Mouse (Mus musculus): Measurements from ENCODE around the gene Gk5.
"Not testable (repeated sequence)": the region's sequence is repeated elsewhere in the genome, so short reads cannot be mapped to it uniquely, and the experiment has no call there.

Gk5 gene

DNA sequence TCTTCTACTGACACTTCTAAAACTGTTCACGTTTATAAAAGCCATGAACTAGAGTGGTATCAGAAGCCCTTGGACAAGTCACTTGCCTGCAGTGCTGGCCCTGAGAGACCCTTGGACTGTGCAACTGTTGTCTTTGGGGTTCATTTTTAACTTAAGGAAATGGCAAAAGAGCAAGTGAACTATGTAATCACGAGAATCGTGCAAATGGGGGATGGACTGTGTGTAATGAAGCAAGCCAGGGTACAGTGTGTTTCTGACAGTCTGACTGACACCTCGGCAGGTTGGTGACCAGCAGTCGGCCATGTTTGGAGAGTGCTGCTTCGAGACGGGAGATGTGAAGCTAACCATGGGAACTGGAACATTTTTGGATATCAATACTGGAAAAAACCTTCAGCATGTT, 33.6 kb downstream of the Gk5 start:
- DNase-seq: no peak

DNA sequence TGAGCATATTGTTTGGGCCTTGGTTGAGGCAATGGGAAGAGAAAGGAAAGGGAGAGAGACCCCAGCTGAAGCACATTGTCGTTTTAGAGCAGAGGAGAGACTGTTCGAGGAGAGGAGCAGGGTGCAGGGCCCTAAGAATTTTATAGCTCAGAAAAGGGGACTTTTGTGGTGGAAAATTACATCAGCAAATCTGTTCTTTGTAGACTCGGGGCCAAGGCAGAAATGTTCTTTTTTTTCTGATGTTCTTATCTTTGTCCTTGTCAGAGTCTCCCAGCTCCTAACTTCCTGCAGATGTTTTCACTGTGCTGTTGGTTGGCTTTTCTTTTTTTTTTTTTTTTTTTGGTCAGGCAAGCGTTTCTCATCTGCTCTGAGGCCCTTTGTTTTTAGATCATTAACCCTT, 39.3 kb downstream of the Gk5 start:
- DNase-seq: no peak

DNA sequence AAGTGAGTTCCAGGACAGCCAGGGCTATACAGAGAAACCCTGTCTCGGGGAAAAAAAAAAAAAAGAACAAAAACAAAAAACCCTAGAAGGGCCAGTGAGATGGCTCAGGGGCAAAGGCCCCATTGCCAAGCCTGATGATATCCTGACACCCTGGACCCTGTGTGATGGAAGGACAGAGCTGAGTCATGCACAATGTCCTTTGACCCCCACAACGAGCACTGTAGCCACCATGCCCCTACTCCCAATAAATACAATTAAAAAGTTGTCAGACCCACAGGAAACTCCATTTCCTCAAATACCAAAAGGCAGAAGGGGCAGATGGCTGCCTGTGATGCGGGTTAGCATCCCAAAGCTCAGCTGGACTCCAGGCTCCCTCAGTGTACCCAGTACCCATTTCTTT, 39.9 kb downstream of the Gk5 start:
- no peak for DNase-seq

DNA sequence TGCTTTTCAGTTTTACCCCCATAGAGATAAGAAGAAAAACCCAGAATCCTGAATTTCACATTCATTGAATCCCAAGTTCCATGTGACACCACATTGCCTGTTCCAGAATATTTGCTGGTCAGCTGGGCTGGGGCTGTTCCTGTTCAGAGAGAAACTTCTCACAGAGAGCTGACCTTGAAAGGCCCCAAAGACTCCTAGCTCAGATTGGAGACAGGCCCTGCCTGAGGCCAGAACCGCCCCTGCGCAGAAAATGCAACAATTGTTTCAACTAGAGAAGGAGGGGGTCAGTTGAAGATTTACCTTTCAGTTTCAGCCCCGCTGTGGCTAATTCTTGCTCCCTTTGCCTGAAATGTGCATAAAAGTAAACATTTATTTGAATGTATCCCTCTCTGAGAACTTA, 41.6 kb downstream of the Gk5 start:
- no peak for DNase-seq

DNA sequence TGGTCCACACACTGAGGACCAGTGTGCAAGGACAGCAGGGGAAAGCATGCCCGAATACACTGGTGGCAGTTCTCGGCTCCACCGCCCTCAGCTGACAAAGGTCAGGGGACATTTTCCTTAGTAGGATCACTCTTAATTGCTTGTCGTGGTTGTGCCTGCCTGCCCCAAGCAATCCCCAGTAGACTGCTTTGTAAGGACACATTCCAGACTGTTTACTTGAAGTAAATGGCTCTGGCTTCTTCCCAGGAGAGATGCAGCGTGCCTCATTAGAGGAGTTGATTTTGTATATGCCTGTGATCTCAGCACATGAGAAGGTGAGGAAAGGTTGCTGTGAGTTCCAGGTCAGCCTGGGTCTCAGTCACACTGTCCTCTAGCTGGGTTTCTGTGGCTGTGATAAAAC, 43.3 kb downstream of the Gk5 start:
- DNase-seq: no peak

DNA sequence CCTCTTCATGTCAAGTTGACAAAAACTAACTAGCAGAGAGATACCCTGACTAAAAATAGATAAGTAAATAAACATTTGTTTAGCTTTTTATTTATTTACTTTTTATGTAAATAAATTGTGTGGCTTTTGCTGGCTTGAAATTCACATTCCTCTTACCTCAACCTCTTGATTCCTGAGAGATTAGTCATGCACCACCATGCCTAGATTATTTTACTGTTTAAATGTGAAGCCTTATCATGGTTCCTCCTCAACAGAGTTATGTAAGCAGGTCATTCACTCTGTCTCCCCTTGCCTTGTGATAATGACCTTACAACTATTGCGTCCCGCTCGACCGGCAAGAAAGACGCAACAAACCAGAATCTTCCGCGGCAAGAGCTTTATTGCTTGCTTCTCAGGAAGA, 44.3 kb downstream of the Gk5 start:
- no peak for DNase-seq

DNA sequence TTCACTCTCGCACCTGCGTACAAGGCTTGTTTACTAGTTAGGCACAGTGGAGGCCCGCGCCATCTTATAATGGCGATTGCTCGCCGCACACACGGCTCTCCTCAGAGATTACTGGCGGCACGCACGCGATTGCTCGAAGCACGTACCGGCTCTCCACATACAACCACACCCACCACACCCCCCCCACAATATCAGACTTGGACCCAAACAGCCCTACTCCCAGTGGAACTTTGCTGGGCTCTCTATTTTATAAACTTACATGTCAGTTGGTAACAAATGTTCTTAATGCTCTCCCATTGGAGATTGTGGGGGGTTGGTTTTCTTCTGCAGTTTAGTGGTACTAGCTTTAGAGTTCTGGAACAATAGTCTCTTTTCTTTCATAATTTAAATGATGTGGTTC, 44.8 kb downstream of the Gk5 start:
- DNase-seq: not testable (repeated sequence)

DNA sequence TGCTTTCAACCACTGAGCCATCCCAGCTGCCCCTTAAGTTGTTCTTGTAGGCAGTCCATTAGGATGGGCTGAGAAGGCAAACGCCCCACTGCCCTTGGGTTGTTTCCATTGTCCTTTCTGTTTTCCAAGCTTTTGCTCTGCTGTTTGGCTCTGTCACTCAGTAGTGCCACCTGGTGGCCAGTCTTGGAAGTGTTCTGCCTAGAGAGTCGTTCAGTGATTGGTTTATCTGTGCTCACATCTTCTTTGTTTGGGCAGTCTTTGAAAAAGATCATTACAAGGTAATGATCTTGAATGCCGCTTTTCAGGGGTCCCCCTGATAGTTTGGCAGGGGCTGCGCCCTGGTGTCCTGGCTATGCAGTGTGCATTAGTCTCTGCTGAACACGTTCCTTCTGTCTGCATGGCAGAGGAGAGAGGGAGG, 48.0 kb downstream of the Gk5 start:
- peak; percentile 11 for DNase-seq

DNA sequence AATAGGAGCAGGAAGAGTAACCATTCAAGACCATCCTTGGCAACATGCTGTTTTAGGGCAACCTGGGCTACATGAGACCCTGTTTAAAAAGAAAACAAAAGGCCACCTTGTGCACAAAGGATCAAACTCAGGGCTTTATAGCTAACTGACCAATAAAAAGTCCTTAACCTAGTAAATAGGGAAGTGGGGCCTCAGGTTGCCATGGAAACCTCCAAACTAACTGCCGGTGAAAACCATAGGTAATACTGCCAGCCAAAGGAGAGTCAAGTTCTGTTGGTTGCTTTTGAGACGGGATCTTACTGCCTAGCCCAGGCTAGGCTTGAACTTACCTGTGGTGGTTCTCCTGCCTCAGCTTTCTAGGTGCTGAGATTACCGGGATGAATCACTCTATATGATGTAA, 51.4 kb downstream of the Gk5 start:
- no peak for DNase-seq

DNA sequence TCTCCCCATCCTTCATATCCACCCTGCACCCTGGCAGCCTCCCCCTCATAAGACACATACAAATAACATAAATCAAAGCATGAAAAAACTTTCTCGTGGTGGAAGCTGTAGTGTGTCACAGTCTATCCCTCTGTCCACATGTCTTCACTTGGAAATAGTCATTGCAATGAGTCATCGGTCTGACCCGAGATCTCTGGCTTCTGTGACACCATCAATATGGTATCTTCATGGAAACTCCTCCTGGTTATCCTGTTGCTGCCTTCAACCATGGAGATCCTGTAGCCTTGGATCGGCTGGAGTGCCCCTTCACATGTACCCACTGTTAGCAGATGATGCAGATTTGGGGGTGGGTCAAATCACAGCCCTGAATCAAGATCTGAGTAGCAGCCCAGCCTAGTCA, 65.7 kb downstream of the Gk5 start:
- no peak for DNase-seq

DNA sequence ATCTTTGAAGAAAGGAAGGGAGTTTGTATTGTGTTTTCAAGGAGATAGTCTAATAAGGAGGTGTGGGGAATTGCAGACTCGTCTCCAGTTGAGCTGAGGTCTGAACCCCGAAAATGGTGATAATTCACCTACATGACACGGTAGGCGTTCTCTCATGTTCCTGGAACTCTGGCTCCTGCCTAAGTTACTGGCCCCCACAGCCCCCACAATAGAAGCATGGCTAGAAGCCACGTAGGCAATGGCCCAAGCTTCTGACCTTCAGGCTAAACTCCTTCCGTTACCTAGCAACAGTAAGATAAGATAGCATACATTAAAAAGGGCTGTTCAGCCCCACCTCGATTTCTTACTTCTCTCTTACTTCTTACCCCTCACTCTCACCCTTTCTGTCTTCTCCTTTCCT, 67.5 kb downstream of the Gk5 start:
- no peak for DNase-seq

DNA sequence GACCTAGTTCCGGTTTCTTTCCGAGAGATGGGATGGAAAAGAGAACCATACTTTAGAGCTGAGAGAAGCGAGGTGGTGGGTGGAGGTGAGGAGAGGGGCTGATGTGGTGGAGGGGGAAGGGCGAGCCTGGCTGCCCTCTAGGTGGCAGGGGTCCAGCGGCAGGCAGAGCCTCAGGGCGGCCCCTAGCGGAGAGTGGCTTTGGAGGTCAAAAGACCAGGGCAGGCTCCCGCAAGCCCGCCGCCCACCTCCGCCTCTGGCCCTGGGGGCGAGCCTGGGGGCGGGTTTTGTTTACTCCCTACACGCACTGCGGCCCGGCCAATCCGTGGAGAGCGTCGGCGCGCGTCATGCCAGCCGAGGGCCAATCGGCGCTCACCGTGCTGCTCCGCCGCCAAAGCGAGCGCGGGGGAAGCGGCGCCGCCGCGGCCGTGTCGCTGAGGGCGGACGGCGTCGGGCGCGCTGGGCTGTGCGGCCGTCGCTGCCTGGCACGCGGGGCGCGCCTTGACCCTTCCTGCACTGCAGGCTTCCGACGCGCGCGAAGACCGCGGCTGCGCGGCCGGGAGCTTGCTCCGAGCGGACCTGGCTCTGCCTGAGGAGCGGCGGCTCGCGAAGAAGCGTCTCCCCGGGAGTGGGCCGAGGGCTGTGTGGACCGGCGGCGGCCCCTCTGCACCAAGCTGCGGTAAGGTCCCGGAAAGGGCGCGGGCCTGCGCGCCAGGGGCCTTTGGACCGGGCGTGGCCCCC, 76.9 kb downstream of the Gk5 start, which contains the start of gene Tfdp2:
Gene Tfdp2 (plus strand): TSS at position 391 of the 738 bp plus-strand sequence.
- peak; percentile 91 for DNase-seq

DNA sequence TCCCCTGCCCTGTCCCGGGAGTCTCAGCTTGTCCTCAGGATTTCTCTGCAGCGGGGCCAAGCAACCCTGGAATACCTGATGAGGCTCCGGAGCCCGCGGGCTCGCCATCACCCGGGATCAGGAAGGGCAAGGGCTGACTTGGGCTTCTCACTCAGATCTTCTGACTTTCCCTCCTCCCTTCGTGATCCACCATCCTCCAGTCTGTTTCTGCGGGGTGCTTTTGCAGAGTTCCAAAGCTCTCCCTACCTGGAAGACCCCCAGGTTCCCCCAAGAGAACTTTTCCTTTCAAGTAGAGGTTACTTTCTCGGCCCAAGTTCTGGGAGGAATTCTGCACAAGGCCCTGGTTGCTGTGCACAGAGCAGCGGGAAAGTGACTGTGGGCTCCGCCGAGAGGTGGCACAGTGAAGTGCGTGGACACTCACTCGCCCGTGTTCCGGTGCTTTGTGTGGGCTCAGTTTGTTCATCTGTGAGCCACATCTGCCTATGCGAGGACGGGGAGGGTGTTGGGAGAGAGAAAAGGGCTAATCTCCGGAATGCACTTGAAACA, 77.5 kb downstream of the Gk5 start:
- peak; percentile 64 for DNase-seq

DNA sequence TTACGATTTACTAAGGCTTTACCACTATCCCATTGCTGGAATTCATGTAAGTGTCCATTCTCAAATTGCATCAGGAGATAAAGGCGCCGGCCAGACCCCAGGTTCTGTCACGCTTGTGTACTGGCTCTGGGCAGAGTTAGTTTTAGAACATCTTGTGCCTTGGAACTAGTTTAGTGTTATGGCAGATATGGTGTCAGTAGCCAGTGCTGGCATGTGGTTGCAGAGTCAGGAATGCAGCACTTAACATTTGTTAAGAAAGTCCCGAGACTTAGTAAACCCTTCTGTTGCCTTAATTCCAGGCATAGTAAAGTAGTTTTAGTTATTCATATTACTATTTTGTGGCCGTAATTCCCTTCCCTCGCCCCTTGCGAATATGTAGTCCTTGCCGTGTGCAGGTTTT, 78.6 kb downstream of the Gk5 start:
- DNase-seq: no peak

DNA sequence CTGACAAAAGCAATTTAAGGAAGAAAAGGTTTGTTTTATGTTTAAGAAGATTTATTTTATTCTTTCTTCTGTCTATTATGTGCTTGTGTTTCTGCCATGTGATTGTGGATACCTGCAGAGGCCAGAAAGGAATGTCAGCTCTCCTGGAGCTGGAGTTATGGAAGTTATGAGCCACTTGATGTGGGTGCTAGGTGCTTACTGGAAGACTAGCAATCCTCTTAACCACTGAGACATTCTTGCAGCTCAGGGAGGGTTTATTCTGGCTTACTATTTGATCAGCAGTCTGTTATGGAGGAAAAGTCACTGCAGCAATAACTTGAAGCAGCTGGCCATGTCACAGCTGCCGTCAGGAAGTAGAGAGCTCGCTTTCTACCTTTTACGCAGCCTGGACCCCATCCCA, 84.5 kb downstream of the Gk5 start:
- no peak for DNase-seq

DNA sequence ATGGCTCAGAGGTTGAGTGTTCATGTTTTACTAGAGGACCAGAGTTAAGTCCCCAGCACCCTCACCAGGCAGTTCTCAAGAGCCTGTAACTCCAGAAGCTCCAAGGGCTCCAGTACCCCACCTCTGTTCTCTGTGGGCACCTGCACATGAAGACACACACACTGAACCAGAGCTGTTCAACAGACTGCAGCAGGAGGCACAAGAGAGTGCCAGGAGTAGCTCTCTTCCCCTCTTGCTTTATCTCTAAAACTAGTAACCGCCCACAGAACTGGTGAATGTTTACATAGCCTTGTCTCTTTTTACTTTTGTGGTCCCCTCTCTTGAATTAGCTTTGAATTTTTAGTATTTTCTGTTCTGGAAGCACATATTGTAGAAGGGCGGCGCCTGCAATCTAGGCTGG, 88.3 kb downstream of the Gk5 start:
- DNase-seq: no peak

DNA sequence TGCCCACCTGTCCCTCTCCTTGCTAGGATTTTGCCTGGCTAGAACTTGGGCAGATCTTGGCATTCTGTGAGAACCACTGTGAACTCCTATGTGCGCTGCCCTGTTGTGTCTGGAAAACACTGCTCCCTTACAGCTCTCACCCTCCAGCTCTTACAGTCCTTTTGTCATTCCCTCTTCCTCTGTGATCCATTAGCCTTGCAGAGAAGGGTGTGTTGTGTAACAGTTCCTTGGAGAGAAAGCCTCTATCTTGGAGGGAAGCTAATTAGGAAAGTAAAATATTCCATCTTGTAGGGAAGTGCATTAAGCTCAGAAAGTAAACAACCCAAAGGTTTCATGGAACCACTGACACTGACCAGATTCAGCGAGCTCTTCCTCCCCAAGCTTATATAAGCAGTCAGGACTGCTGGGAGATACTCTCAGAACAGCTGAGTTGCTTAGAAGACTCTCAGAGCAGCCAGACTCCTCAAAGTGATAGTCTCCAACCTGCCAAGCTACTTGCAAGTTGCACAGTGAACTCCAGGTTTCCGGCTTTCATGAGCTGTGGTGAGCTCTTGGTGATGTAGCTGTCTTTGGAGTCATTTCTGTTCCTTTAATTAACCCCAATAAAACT, 94.0 kb downstream of the Gk5 start:
- DNase-seq: no peak

DNA sequence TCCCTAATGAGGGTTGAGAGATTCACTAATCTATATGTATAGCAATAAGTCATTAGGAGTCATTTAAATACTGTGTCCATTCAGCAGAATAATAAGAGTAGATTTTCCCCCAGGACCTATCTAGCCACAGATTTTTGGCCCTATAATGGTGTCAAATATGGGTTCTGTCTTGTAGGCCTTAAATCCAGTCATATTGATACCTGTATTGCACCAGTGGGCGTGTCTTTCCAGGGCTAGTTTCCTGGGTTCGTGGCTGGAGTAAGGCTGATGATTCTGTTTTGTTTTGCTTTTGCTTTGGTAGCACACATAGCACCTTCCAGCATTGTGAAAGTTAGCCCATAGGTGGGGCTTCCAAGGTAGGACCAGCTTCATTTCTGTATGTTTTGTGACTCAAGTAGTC, 95.0 kb downstream of the Gk5 start:
- no peak for DNase-seq

DNA sequence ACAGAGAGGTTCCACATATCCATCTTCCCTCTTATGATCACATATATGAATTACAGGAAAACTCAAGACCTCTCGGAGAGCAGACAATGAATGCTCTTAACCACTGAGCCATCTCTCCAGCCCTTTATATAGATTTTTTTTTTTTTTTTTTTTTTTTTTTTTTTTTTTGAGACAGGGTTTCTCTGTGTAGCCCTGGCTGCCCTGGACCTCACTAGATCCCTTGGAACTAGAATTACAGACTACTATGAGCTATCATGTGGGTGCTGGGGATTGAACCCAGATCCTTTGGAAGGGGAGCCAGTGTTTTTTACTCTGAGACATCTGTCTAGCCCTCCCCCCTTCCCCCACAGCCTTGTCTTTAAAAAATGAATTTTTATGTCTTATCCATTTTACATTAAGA, 98.1 kb downstream of the Gk5 start:
- no peak for DNase-seq

DNA sequence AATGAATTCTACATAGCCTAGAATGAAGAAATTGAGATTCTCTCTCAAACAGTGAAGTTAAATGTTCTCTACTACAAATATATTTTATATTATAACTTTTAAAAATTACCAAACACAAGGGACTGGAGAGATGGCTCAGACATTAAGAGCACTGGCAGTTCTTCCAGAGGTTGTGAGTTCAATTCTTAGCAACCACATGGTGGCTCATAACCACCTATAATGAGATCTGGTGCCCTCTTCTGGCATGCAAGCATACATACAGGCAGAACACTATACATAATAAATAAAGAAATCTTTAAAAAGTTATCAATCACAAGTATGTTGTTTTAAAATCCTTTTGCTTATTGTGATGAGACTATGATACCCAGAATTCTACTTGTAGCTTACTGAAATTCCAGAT, 98.6 kb downstream of the Gk5 start:
- DNase-seq: no peak

DNA sequence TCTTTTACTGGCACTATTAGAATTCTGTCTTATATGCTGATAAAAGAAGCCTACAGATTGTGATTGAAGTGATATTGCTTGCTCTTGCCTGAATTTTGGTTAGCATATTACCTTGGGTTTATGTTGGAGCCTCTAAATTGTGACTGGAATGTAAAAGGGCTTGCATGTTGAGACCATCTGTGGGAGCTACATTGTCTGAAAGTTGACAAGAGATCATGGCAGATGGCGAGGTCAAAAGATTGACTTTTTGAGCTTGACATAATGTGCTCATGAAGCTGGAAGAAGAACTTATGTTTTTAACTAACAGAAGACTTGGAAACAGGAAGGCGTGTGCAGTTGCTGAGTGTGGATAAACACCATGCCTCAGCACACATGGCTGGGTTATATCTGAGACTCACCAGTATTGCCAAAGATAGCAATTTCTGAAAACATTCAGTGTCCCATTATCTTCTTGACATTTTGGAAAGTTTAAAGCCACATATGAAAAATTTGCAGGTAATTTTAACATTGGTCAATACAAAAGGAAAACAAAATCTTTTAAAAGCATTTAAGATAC, 100.0 kb downstream of the Gk5 start:
- no peak for DNase-seq

DNA sequence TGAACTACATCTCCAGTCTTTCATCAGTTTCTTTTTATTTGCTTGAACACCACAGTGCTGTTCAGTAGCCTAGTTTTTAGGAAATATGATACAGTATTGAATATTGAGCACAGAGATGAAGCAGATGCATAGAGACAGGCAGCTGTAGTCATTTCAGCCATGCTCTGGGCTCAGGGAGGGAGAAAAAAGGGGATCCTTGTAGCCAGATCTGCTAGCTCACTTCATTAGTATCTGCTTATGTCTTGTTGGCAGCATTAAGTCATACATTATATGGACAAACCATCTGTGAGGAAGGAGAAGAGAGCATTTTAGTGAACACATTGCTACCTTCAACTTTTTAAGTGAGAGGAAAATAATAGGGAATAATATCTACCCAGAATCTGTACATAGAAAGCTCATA, 101.3 kb downstream of the Gk5 start:
- DNase-seq: no peak

DNA sequence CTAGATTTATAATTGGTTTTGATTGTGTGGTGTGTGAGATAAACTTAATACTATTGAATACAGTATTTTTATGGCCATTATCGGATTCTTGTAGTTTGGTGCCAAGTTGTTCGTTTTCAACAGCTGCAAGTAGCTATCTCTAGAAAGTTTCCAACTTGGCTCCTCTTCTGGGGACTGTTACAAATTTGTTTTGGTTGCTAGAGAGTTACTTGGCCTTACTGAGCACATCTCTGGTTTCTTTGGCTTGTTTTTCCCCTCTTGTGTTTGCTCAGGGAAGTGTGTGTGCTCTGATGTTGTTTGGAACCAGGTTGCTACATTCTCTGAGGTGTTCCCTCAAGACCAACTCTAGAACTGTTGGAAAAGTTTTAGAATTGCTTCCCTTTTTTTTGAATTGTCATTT, 104.1 kb downstream of the Gk5 start:
- no peak for DNase-seq

DNA sequence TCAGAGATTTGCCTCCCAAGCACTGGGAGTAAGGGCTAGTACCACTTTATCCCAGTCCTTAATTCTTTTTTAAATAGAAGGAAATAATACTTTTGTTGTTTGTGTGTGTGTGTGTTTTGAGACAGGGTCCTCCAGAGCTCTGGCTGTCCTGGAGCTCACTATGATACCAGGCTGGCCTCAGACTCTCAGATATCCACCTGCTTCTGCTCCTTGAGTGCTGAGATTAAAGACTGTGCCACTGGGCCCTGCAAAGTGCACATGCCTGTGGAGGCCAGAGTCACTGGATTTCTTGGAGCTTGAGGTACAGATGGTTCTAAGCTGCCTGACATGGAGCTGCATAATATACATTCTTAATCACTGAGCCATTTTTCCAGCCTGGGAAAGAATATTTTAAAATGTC, 109.1 kb downstream of the Gk5 start:
- no peak for DNase-seq
